Mouse (Mus musculus) heart, adult 2 months (tissue): ENCODE data around the gene Dab2. TPM values are rescaled to one million over a fixed set of nuclear protein-coding genes. Genes with fewer than 3 reads are reported as not detected.

Source experiments
- DNase-seq, 2 experiments: peaks; one replicate each; pipeline ENCODE4 v3.0.0; 2021
- H3K27ac ChIP-seq: fragments of 200-600 bp; 2 replicates; pipeline ENCODE4 v1.8.1; 2022
- H3K27me3 ChIP-seq: fragments of 200-500 bp; 2 replicates; pipeline ENCODE4 v1.6.1; 2012; ENCODE audit warnings: mild to moderate bottlenecking, low read length, inconsistent platforms, mixed read lengths; ENCODE audit not compliant: control insufficient read depth, insufficient read depth
- H3K36me3 ChIP-seq: fragments of 200-500 bp; 2 replicates; pipeline ENCODE4 v1.6.1; 2012; ENCODE audit warnings: low read length, inconsistent platforms; ENCODE audit not compliant: control insufficient read depth, insufficient read depth
- H3K4me1 ChIP-seq: fragments of 200-500 bp; 2 replicates; pipeline ENCODE4 v1.6.1; 2011; ENCODE audit warnings: low read length; ENCODE audit not compliant: control insufficient read depth, insufficient read depth
- H3K4me3 ChIP-seq: fragments of 200-600 bp; 2 replicates; pipeline ENCODE4 v1.8.1; 2022
- H3K79me2 ChIP-seq: fragments of 200-500 bp; replicated peaks from 2 replicates; pipeline ENCODE4 v1.6.1; 2012; ENCODE audit warnings: mild to moderate bottlenecking, inconsistent platforms, low read length, moderate library complexity, mixed read lengths; ENCODE audit not compliant: control insufficient read depth, insufficient read depth
- H3K9ac ChIP-seq: fragments of 200-500 bp; 2 replicates; pipeline ENCODE4 v1.6.1; 2012; ENCODE audit warnings: low read depth, mild to moderate bottlenecking, control low read depth, inconsistent platforms, low read length, mixed read lengths
- CTCF ChIP-seq: fragments of 200-600 bp; IDR thresholded peaks from 2 replicates; pipeline ENCODE4 v1.8.1; 2022; ENCODE audit warnings: antibody characterized with exemption, mild to moderate bottlenecking, moderate library complexity
- EP300 ChIP-seq: fragments of 200-500 bp; IDR thresholded peaks from 2 replicates; pipeline ENCODE4 v1.6.1; 2011; ENCODE audit warnings: low read depth, low read length, control low read depth; ENCODE audit not compliant: insufficient read depth
- POLR2A ChIP-seq: fragments of 200-500 bp; IDR thresholded peaks from 2 replicates; pipeline ENCODE4 v1.6.1; 2011; ENCODE audit warnings: mild to moderate bottlenecking, low read depth, low read length, control low read depth; ENCODE audit not compliant: insufficient read depth
- WGBS: fragments of 180-500 bp; shearing (Covaris S2); methylation state at CpG from one replicate; pipeline ENCODE4 v1.1.7; 2018; 5-methylcytosine and 5-hydroxymethylcytosine counted together
- intact Hi-C: fragments of 180-260 bp; cut with DNase I; formaldehyde crosslinking; loops from one replicate; pipeline ENCODE4 v1.15.1; 2025
- polyA plus RNA-seq: library from polyadenylated mRNA; depleted of rRNA; stranded (reverse); fragments of >200 nt; gene quantifications from 2 replicates; pipeline ENCODE4 v1.2.3, GENCODE M21; 2012
- total RNA-seq, 2 experiments: library from RNA; stranded (reverse); gene quantifications; 2 replicates each; pipeline ENCODE4 v1.2.3; 2021

Gene Dab2
- total and polyA plus RNA-seq, 3 experiments: 24.0 to 35.2 (median 27.3) TPM

DNA sequence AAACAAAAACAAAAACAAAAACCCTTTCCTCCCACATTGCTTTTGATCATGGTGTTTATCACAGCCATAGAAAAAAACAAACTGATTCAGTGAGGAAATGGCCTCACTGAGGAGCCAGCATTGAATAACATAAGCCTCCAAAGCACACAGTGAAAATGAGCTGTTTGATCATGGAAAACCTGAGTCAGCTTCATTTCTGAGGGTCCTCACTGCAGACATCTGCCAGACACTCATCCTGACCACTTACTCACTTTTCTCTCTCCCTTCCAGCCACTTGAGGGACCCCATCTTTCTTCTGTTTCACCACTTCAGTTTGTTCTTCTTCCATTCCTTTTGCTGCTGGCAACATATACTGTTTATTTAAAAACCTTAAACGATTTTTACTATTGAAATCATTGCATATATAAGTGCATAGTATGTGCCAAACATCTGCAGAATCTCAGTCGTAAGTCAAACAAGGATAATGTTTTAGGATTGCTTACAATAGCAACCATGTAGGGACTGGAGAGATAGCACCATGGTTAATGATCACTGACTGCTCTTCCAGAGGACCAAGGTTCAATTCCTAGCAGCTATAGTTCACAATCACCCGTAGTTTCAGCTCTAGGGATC lies 32.3 kb upstream of the Dab2 start:
- Histone ChIP-seq H3K27me3 (no peaks in the 10 kb centered on the region), H3K79me2 (no peaks in the 10 kb centered on the region), H3K27ac (no peak overlapping the region), H3K4me3 (no peak overlapping the region), H3K9ac (no peak overlapping the region), H3K4me1 (no peaks in the 10 kb centered on the region), H3K36me3 (no peaks in the 10 kb centered on the region)
- DNase-seq: no peak
- 59% methylated on average over 3 of the region's 3 CpGs for WGBS
- intact Hi-C loops: no loop called here
- no peak for TF ChIP-seq CTCF
- TF ChIP-seq EP300: no peak
- TF ChIP-seq POLR2A: no peak

- Histone ChIP-seq H3K4me3 (peak overlapping the region; percentile 10; the same call in 1 of the 2 replicates), H3K27me3 (no peaks in the 10 kb centered on the region), H3K79me2 (no peaks in the 10 kb centered on the region), H3K27ac (peak overlapping the region; percentile 74), H3K36me3 (no peaks in the 10 kb centered on the region; the same call in none of the 2 replicates), H3K4me1 (peaks cover 4% of the 10 kb centered on the region), H3K9ac (peak overlapping the region; percentile 53; the same call in 1 of the 2 replicates)
- WGBS: 26% methylated on average over 11 of the region's 11 CpGs
- TF ChIP-seq CTCF: no peak
- TF ChIP-seq POLR2A: no peak
- TF ChIP-seq EP300: no peak
- DNase-seq: peak; percentile 15 to 18
- intact Hi-C loops: loop anchor here (2.0 to 5.0 kb wide), 2 partner anchors 37 to 108 kb away; no protein-coding TSS in a partner anchor
Measured at GRCm38 (mm10) chr15:6278606-6279468, 20.8 kb upstream of the Dab2 start.

DNA sequence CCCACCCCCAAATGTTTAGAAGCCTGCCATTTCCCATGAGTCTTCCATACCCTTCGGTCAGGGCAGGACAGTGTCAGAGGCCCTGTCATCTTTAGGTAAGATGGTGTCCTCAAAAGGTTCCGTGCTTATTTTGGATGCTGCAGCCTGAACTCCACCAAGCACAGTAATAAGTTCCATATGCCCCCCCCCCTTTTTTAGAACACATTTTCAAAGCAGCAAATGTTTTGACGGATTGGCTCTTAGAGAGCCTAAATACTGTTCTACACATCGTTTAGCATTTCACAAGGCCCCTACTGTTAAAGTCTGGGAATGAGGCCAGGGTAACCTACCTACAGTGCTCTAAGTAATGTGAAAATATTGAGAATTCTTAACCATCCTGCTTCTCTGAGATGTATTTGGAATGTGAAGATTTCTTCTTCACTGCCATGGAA lies 19.6 kb upstream of the Dab2 start:
- H3K4me1 ChIP-seq: peaks cover 4% of the 10 kb centered on the region
- no peaks in the 10 kb centered on the region for H3K27me3 ChIP-seq
- no peaks in the 10 kb centered on the region; the same call in none of the 2 replicates for H3K36me3 ChIP-seq
- no peak overlapping the region for H3K9ac ChIP-seq
- WGBS: 76% methylated on average over 4 of the region's 4 CpGs
- no peak overlapping the region for H3K4me3 ChIP-seq
- no peak overlapping the region for H3K27ac ChIP-seq
- intact Hi-C loops: no loop called here
- TF ChIP-seq POLR2A: no peak
- TF ChIP-seq CTCF: no peak
- TF ChIP-seq EP300: no peak
- H3K79me2 ChIP-seq: no peaks in the 10 kb centered on the region
- DNase-seq: no peak

GRCm38 (mm10) chr15:6283249-6283648 lies 16.3 kb upstream of the Dab2 start:
- Histone ChIP-seq H3K4me3 (no peak overlapping the region), H3K27me3 (no peaks in the 10 kb centered on the region), H3K79me2 (no peaks in the 10 kb centered on the region), H3K27ac (no peak overlapping the region), H3K9ac (no peak overlapping the region), H3K36me3 (no peaks in the 10 kb centered on the region; the same call in none of the 2 replicates), H3K4me1 (peaks cover 3% of the 10 kb centered on the region)
- no peak for TF ChIP-seq POLR2A
- no peak for TF ChIP-seq EP300
- TF ChIP-seq CTCF: no peak
- WGBS: 84% methylated on average over 9 of the region's 9 CpGs
- intact Hi-C loops: no loop called here
- no peak for DNase-seq

DNA sequence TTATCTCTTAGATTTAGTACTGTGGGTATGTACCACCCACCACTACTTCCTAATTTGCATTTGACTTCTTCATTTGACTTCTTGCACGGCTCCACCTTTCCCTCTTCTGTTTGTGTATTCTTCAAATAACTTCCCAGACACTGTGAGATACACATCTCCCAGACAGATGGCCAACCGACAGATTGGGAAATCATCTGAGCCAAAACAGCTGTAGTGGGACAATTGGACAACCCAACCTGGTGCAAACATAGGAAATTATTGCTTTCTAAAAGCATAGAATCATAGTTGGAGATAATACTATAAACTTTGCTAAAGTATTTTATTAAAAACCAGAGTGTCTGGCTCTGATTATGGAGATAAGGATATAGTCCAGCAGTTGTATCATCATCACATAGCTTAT lies 3.5 kb upstream of the Dab2 start:
- TF ChIP-seq EP300 (no peak), POLR2A (no peak), CTCF (no peak)
- Histone ChIP-seq H3K4me1 (no peaks in the 10 kb centered on the region), H3K4me3 (no peak overlapping the region), H3K27ac (no peak overlapping the region), H3K9ac (no peak overlapping the region), H3K79me2 (no peaks in the 10 kb centered on the region), H3K36me3 (no peaks in the 10 kb centered on the region), H3K27me3 (no peaks in the 10 kb centered on the region)
- 31% methylated on average over 2 of the region's 2 CpGs for WGBS
- DNase-seq: no peak
- intact Hi-C loops: no loop called here

DNA sequence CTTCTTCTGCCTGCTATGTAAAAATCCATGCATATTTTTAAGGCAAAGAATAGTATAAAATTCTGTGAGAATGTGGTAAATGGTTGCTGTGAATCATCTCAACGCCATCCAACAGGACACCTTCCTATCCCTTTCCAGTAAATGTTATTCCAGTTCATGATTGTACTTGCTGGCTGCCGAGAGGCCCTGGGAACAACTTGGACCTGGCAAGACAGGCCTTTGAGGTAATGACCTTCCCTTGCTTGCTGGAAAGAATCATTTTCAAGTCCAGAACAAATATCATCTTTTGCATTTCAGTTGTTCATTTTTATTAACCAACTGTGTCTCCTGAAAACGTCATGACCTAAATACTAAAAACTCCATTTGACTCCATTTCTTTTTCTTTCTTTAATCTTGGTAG lies 862 bp upstream of the Dab2 start:
- no peak for TF ChIP-seq EP300
- no peak for TF ChIP-seq CTCF
- no peak for TF ChIP-seq POLR2A
- Histone ChIP-seq H3K27me3 (no peaks in the 10 kb centered on the region), H3K27ac (no peak overlapping the region), H3K36me3 (no peaks in the 10 kb centered on the region), H3K79me2 (no peaks in the 10 kb centered on the region), H3K9ac (no peak overlapping the region), H3K4me3 (no peak overlapping the region), H3K4me1 (no peaks in the 10 kb centered on the region)
- WGBS: 73% methylated on average over 3 of the region's 3 CpGs
- intact Hi-C loops: no loop called here
- no peak for DNase-seq
